Comparison of ENCODE assay signal across 21 mouse cellular contexts in the genomic region with DNA sequence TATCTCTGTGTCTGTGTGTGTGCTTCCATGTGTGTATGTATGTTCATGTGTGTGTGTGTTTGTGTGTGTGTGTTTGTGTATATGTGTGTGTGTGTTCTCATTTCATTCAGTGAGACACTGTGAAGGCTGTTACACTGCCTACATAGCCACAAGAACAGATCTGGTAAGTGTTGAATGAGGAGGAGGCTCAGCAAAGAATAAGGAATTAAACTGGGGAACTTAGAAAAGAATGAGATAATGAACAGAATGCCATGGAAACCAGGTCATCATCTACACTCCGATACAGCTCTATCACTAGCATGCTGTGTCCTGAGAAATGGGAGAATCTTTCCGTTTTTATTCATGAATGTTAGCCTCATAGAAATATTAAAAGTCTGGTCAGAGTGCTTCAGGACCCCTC.
"Had no signal": no experiment of that assay in that cellular context is flagged by ENCODE, and none has a peak within 500 bp of the region (broad histone marks: within the 10 kb centered on the region; RNA-seq: fewer than 3 reads in every experiment).

No protein-coding gene starts in this region.

- H3K27ac ChIP-seq: liver, embryonic 15.5 days; lung, embryonic 15.5 days; macrophage; midbrain, embryonic 12.5 days; neural tube, embryonic 13.5 days; neural tube, embryonic 15.5 days had no signal

- ATAC-seq: liver, postnatal 0 days; lung, postnatal 0 days; midbrain, embryonic 16.5 days had no signal

- H3K4me3 ChIP-seq: liver, embryonic 15.5 days; lung, embryonic 15.5 days; midbrain, embryonic 12.5 days; myocyte; neural tube, embryonic 13.5 days; neural tube, embryonic 15.5 days had no signal

- H3K36me3 ChIP-seq: liver, embryonic 15.5 days; lung, embryonic 15.5 days; midbrain, embryonic 12.5 days; neural tube, embryonic 13.5 days; neural tube, embryonic 15.5 days had no signal

- H3K4me1 ChIP-seq: liver, embryonic 15.5 days; lung, embryonic 15.5 days; midbrain, embryonic 12.5 days had no signal

- H3K27me3 ChIP-seq: liver, embryonic 15.5 days; lung, embryonic 15.5 days; midbrain, embryonic 12.5 days; neural tube, embryonic 13.5 days; neural tube, embryonic 15.5 days had no signal

- H3K4me2 ChIP-seq: liver, embryonic 15.5 days; lung, embryonic 15.5 days; midbrain, embryonic 12.5 days; neural tube, embryonic 13.5 days; neural tube, embryonic 15.5 days had no signal

- H3K9ac ChIP-seq: liver, embryonic 15.5 days; liver, postnatal 0 days; lung, embryonic 15.5 days; midbrain, embryonic 12.5 days; neural tube, embryonic 13.5 days; neural tube, embryonic 15.5 days had no signal

- H3K9me3 ChIP-seq: lung, embryonic 15.5 days; midbrain, embryonic 12.5 days; neural tube, embryonic 13.5 days; neural tube, embryonic 15.5 days had no signal

- DNase-seq: liver, postnatal 0 days; lung, adult 2 months; lung, postnatal 14 days; lung, postnatal 36 days; midbrain, embryonic 14.5 days; retina, postnatal 1 day; right cerebral cortex, postnatal 25 days; right cerebral cortex, postnatal 4 days; spleen, adult 18-20 months; thymus, adult 2 months; thymus, postnatal 25 days; thymus, postnatal 4 days had no signal
